Mouse (Mus musculus) cortical plate, adult 2 months (tissue): Measurements from ENCODE around the gene Entpd7. TPM values are rescaled to one million over a fixed set of nuclear protein-coding genes. Genes with fewer than 3 reads are reported as not detected.
A peak's percentile ranks its signal among the peaks of the same experiment; 100 is the strongest.

Source experiments
- H3K27ac ChIP-seq: fragments of 200-500 bp; 2 replicates; pipeline ENCODE4 v1.5.1; 2012; ENCODE audit warnings: low read length, control low read depth, inconsistent platforms; ENCODE audit not compliant: insufficient read depth
- H3K4me1 ChIP-seq: fragments of 200-500 bp; 2 replicates; pipeline ENCODE4 v1.6.1; 2011; ENCODE audit warnings: low read length; ENCODE audit not compliant: control insufficient read depth, insufficient read depth
- H3K4me3 ChIP-seq: fragments of 200-500 bp; 2 replicates; pipeline ENCODE4 v1.5.1; 2011; ENCODE audit warnings: mild to moderate bottlenecking, low read length, control low read depth; ENCODE audit not compliant: insufficient read depth
- CTCF ChIP-seq: fragments of 200-500 bp; IDR thresholded peaks from 2 replicates; pipeline ENCODE4 v1.5.1; 2011; ENCODE audit warnings: mild to moderate bottlenecking, control low read depth, low read length; ENCODE audit not compliant: insufficient read depth; ENCODE audit errors: extremely low read depth
- POLR2A ChIP-seq: fragments of 200-500 bp; IDR thresholded peaks from 2 replicates; pipeline ENCODE4 v1.6.1; 2011; ENCODE audit warnings: mild to moderate bottlenecking, low read length, control low read depth; ENCODE audit not compliant: insufficient read depth; ENCODE audit errors: extremely low read depth
- polyA plus RNA-seq: library from polyadenylated mRNA; depleted of rRNA; stranded (reverse); fragments of >200 nt; gene quantifications from 2 replicates; pipeline ENCODE4 v1.2.3, GENCODE M21; 2012

Entpd7 gene
- polyA plus RNA-seq, 1 experiment = 9.5 TPM

DNA sequence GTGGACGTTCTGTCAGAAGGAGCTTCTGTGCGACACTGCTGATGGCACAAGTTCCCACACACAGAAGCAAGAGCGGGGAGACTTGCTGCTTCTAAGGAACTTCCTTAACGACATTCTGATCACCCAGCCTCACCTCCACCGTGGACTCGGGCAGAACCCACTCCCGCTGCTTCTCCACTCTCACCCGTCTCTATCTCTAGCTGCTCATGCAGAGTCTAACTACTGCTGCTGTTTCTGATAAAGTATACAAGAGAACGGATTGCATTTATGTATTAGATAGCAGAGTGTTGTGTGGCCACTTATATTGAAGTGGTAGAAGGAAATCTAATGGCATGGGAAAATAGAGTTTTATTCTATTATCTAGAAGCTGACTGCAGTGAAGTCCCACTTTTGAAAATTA lies 28.7 kb upstream of the Entpd7 start:
- H3K4me1 ChIP-seq = no peaks in the 10 kb centered on the region
- H3K27ac ChIP-seq = no peak overlapping the region
- H3K4me3 ChIP-seq = no peak overlapping the region
- TF ChIP-seq CTCF = no peak

DNA sequence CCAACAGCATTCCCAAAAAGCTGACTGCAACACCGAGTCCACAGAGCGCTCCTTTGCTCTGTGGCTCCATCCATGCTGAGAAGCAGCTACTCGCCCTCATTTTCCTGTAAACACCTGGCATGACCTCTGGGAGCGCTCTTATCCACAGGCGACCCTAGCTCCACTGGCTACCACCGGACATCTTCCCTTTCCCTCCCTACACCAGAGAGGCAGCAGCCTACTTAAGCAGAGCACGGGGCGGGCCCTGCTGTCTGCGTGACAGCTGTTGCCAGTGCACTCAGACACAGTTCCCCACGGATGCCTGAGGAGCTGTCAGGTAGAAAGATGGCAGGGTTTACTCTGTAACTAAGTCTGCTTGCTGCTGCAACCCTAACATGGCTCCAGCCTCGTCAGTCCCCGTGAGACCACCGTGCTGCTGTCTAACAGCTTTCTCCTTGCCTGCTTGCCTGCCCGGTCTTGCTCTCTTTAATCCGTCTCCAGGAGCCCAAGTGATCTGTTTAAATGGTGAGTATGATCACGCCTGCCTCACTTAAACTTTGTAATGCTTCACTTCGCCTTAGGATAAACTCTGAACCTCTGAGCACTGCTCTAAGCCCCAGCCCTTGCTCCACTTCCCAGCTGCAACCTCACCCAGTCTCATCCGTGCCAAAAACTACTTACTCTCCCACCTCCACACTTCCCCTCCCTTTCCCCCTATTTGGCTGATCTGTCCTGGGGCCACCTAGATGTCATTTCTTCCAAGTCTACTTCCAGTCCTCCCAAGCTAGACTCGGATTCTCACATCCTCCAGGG lies 27.1 kb upstream of the Entpd7 start:
- no peak overlapping the region for H3K4me3 ChIP-seq

DNA sequence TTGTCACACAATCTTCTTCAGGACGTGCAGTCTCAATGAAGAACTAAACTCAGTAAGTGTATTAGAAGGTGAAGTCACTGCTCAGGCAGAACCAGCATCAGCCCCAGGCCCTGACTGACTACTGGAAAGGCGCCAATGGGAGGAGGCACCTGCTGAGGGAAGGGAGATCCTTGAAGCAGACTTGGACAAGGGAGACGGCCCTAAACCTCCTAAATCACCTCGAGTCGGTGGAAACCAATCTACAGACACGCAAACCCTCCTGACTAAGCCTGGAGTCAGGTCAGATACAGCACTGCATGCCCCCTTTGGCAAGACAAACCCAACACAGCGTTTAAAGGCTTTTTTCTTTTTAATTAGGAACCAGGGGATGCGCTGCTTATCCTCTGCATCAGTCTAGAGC lies 26.0 kb upstream of the Entpd7 start:
- H3K4me3 ChIP-seq = no peak overlapping the region

More for the DNA sequence above, 27.1 kb upstream of the Entpd7 start:
- no peak overlapping the region for H3K27ac ChIP-seq
- TF ChIP-seq CTCF (0 out of 2 replicates have a peak, but pooled peaks have one; percentile 12), POLR2A (no peak)
- no peaks in the 10 kb centered on the region for H3K4me1 ChIP-seq

DNA sequence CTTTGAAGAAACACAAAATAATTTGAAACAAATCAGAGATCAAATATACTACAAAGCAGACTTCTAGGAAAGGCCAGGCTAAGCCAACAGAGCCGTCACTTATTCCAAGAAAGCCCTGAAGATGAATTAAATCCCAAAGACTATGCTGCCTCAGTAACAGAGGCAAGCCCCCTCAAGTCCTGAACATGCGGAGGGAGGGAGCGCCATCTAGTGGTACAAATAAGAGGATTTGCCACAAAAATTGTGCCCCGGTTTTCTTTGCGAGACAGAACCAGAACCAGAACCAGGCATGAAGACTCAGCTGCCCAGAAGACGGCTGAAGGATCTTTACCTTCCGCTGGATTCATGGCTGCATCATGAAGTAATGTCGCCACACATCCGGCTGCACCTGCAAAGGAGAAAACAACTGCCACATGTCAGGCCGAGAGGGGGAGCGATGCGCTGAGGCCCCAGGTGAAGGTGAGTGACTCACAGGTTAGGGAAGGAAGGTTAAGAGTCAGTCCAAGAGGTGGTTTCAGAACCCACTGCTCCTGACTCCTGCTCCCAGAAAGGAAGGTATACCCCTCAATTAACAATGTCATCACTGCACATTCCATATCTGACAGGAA lies 23.9 kb upstream of the Entpd7 start:
- Histone ChIP-seq H3K4me1 (no peaks in the 10 kb centered on the region), H3K27ac (no peak overlapping the region), H3K4me3 (no peak overlapping the region)
- no peak for TF ChIP-seq POLR2A
- peak; percentile 72 for TF ChIP-seq CTCF

More for the DNA sequence above, 26.0 kb upstream of the Entpd7 start:
- no peak overlapping the region for H3K27ac ChIP-seq
- H3K4me1 ChIP-seq = no peaks in the 10 kb centered on the region
- no peak for TF ChIP-seq POLR2A
- TF ChIP-seq CTCF = no peak

DNA sequence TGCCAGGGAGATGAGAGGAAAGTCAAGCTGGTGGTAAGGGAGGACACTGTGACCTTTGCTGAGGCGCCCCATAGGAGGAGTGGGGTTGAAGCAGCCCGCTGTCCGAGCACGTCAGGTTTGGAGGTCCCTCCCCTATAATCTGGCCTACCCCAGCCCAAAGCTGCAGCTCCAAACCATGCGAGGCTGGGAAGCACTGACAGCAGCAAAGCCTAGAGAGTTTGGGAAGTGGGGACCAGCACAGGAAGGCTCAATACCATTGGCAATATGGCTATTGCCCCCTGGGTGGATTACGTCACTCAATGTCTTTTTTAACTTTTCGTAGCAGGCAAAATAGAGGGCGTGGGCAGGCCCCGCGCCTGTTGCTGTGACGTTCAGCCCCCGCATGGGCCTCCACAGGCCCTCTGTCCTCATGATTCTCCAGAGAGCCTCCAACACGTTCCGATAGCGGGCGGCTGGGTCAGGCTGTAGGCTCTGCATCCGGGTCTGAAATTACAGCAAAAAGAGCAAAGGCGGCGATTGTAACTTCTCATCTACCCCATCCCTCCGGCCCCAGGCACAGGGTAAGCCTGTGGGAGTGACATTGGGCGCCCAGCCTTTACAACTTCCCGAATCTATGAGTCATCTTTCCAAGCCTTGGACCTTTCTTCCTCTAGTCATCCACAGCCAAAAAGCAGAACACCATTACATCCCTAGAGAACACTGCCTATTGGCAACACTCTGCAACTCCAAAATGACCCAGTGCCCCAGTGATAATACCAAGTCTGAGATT lies 22.6 kb upstream of the Entpd7 start:
- H3K4me1 ChIP-seq = no peaks in the 10 kb centered on the region
- TF ChIP-seq POLR2A = no peak
- TF ChIP-seq CTCF = no peak
- no peak overlapping the region for H3K27ac ChIP-seq
- no peak overlapping the region for H3K4me3 ChIP-seq

DNA sequence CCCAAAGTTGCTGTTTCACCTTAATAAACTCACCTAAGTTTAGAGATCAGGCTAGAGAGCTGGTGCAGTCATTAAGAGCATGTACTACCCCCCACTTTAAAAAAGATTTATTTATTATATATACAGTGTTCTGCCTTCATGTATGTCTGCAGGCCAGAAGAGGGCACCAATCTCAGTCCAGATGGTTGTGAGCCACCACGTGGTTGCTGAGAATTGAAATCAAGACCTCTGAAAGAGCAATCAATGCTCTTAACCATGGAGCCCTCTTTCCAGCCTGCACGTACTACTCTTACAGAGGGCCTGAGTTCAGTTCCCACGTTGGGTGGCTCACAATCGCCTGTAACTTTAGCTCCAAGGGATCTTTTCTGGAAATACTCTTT lies 22.1 kb upstream of the Entpd7 start:
- no peak overlapping the region for H3K27ac ChIP-seq
- no peak for TF ChIP-seq POLR2A
- 0 out of 2 replicates have a peak, but pooled peaks have one; percentile 0 for TF ChIP-seq CTCF
- no peak overlapping the region for H3K4me3 ChIP-seq
- H3K4me1 ChIP-seq = no peaks in the 10 kb centered on the region

DNA sequence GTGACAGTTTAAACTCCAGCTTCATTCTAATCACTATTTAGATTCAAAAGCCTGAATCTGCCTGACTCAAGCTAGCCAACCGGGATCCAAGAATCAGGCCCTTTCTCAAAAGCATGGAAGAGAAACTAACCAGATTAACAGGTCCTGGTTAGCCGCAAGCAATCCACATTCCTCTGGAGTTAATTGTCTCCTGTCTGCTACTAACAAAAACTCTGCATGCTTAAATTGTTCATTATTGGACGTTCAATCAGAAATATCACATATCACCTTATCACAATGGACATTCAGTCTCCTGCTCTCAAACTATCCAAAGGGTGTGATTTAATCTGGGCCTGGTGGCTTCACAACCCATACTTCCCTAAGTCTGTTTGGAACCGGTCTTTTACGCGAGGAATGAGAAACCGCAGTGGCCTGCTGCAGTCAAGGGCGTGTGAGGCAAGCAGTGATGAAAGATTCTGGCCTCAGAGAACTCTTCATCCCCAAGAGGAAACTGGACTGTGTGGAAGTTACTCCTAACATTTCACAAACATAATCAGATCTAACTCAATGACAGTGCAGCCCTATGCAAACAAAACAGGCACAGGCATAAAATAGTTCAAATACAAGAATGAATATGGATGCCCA lies 20.2 kb upstream of the Entpd7 start:
- Histone ChIP-seq H3K4me1 (peaks cover 3% of the 10 kb centered on the region; the same call in 1 of the 2 replicates), H3K27ac (no peak overlapping the region), H3K4me3 (no peak overlapping the region)
- TF ChIP-seq CTCF = no peak
- TF ChIP-seq POLR2A = no peak

DNA sequence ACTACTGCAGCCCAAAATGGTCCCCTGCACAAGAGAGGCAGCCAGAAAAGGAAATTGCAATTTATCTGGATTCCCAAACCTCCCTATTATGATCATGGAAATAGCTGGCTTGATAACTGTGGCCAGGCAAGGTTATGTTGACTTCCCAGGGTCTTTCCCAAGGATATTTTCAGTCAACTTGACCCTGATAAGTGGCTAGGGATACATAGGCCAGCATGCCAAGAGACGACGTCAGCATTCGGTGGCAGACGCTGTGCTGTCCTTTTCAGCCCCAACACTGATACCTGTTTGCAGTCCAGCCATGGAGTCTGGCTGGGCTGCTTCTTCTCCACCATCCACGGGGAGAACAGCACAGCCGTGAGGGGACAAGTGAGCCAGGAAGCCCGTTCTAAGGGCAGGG lies 18.4 kb upstream of the Entpd7 start:
- H3K4me1 ChIP-seq = peaks cover 3% of the 10 kb centered on the region; the same call in 1 of the 2 replicates
- no peak overlapping the region for H3K4me3 ChIP-seq
- no peak for TF ChIP-seq CTCF
- no peak for TF ChIP-seq POLR2A
- no peak overlapping the region for H3K27ac ChIP-seq
